Mouse (Mus musculus) 416B (cell line): ENCODE measurements around the gene Tmem147.
A peak's percentile ranks its signal among the peaks of the same experiment; 100 is the strongest.

Experiments
- DNase-seq: peaks from one replicate; pipeline ENCODE4 v3.0.0; 2011; ENCODE audit warnings: low read depth

Tmem147 gene

DNA sequence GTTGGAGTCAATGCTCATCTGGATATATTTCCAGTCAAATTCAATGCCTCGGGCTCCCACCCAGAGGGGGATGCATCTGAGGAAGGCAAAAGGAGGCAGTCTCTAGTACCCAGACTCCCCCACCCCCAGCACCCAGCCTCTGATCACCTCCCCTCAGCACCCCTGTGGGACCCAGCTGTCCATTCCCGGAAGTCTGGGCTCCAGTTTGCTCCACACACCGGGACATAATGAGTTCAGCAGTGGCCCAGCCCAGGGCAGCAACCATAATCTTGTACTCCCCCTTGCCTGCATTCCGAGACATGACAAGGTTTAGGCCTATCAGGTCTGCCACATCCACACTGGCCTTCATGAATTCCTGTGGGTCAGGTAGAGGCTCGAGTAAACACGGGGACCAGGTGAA is 1.1 kb downstream of the Tmem147 start:
- DNase-seq = no peak

DNA sequence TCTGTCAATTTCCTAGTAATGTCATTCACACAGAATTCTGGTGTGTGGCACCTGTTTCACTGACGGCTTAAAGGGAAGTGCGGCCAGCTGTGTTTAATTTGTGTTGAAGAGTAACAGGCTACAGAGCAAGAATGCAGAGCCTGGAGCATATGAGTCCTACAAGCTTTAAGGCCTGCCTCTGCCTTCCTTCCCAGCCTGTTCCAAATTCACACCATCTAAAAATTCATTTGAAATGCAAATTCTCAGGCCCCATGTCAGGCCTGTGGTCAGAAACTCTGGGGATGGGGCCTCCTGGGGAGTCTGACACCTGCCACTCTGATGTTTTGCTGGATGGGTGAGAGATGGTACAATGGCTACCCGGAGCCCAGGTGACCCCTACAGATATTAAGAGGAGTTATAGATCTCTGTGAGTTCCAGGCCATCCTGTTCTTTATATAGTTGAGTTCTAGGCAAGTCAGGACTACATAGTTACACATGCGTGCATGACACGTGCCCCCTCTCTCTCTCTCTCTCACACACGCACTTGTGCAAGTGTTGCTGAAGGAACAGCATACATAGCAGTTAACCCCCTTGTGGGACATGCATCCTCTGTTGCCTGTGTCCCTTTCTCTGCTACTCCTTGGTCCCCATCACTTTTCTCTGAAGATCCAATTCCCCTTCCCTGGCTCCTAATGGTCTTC is 5.9 kb downstream of the Tmem147 start:
- DNase-seq = no peak

DNA sequence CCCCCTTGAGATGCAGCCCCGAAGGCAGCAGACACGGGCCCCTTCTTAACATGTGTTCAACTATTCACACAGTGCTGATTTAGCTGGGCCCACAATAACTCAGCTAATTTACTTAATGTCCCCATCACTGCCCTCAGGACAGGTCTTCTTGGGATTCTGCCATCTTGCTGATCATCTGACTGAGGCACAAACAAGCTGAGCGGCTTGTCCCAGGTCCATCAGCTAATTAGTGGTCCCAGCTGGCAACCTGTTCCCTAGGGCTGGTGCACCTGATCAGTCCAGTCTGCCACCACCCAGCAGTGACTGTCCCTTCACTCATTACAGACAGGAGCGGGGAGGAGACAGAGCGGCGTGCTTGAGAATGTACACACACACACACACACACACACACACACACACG is 8.1 kb downstream of the Tmem147 start:
- DNase-seq = no peak

DNA sequence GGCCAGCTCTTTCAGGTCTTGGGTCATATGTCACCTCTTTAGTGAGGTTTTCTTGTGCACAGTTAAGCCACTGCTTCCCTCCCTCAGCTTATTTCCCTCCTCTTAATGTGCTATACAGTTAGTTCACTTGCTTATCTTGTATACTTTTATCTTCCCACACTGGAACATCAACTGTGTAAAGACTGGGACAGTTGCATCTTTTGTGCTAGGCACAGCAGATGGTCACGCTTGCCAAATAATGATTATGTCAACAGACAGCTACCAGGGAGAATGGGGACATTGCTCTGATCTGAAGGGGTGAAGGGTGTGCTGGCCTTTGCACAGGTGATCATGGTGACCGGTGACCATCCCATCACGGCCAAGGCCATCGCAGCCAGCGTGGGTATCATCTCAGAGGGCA is 9.7 kb downstream of the Tmem147 start:
- no peak for DNase-seq

DNA sequence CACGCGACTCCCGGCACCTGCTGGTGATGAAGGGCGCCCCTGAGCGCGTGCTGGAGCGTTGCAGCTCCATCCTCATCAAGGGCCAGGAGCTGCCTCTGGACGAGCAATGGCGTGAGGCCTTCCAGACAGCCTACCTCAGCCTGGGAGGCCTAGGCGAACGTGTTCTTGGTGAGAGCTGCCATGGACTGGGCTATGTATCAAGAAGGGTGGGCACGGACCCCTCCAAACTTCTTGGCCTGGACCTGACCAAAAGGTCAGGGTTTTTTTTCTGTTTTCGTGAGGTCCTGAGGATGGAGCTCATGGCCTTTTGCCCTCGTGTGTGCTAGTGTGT is 11.7 kb downstream of the Tmem147 start:
- no peak for DNase-seq

DNA sequence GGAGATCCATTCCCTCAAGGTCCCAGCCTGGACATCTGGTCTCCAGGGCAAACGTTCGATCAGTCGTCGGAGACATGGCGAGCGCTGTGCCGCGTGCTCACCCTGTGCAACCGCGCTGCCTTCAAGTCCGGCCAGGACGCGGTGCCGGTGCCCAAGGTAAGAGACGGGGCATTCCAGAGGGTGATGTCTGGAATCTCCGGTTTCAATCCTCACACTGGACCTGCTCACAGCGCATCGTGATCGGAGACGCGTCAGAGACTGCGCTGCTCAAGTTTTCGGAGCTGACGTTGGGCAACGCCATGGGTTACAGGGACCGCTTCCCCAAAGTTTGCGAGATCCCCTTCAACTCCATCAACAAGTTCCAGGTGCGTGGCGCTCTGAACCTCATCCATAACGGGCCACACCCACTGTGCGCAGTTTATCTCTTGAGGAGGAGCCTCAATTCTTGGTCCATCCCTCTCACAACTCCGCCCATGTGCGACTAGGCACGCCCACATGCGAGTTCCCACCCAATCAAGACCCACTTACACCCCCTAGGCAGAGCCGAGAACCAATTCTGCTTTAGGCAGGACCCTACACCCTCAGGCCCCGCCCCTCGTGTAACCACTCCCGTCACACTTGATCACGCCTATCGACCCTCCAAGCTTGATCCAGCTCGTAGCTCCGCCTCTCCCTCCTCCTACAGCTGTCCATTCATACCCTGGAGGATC is 12.2 kb downstream of the Tmem147 start:
- DNase-seq = no peak

DNA sequence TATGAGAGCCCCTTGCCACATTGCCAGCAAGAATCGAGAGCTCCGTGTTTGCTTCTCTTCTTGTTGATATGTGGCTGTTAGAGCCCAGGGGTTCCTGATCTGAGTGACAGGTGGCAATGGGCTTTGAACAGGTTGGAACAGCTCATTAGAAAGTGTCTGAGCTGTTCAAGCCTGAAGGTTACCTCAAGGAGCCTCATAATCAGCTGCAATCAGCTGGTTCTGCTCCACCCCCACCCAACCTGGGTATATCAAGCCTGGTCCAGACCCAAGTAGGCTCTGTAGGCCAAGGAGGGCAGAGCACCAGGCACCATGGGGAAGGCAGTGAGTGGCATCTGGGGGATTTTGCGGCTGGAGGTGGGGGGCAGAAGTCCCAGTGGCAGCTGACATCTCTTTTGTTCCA is 17.4 kb downstream of the Tmem147 start, which contains the start of gene Atp4a:
Gene Atp4a, plus strand, starts transcription at position 268 of the 400 bp plus-strand sequence.
- no peak for DNase-seq

DNA sequence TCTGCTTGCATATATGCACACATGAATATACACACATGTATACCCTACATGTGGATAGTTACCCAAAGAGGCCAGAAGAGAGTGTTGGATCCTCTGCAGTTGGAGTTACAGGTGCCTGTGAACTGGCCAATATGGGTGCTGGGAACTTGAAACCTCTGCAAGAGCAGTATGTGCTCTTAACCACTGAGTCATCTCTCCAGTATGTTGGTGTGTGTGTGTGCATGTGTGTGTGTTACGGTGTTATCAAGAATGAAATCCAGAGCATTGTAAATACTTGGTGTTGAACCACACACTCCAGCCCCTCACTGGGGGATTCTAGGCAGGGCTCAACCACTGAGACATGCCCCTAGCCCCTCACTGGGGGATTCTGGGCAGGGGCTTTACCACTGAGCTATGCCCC is 21.9 kb downstream of the Tmem147 start:
- peak; percentile 33 for DNase-seq

DNA sequence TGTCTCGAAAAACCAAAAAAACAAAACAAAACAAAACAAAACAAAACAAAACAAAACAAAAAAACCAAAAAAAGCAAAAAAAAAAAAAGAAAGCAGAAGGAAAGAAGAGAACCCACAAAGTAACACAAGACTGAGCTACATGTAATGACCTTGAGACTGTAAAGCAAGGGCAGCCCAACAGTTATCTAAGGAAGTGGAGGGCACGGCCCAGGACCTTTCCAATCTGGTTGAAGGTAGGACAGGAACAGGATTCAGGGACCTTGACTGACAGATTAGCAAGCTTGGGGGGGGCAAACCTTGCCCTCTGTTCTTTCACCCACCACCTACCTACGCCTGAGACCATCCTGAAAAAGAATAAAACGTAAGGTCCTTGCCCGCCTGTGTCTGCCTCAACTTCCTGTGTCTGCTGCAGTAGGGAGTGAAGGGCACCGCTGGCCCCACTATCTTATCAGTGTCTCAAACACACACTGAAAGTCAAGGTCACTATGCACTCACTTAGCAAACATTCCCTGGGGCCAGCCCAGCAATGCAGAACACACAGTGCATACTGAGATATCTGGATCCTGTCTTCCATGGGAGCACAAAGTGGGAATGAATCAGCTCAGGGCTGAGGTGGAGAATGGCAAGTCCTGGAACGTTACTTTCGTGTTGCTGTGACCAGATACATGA is 23.0 kb downstream of the Tmem147 start:
- DNase-seq = peak; percentile 62

DNA sequence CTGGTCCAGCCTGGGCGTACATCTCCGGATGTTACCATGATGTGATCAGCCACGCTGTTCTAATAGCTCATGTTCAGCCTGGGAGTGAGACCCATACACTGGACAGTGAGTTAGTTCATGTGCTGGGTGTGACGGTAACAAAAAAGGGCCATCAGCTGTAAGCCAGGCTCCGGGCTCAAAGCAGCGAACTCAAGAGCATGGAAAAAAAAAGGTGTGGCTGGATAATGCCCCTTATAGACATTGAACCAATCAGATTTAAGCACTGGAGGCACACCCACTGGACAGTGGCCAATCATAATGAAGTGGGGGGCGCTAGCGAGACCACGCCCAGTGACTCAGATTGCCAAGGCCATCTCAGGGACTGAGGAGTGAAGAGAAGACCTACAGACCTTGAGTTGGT is 30.8 kb downstream of the Tmem147 start, which contains the start of gene 2200002J24Rik:
Gene 2200002J24Rik, plus strand, starts transcription at position 338 of the 400 bp plus-strand sequence.
- peak; percentile 93 for DNase-seq

DNA sequence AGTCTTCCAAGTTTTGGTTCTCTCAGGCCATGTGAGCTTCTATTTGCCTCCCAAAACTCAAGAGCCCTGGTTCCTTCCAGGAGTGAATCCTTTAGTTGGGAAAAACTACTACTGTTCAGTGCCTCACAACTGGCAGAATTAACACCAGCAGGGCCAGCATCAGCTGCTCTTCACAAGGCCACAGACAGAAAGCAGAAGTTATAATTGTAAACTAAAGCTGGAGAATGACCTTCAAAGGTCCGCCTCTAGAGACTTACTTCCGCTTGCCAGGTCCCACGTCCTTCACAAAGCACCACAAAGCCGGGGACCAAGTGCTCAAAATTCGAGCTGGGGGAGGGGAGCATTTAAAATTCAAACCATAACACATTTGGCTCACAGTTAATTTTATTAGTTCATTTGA is 31.2 kb downstream of the Tmem147 start:
- DNase-seq = peak; percentile 81

DNA sequence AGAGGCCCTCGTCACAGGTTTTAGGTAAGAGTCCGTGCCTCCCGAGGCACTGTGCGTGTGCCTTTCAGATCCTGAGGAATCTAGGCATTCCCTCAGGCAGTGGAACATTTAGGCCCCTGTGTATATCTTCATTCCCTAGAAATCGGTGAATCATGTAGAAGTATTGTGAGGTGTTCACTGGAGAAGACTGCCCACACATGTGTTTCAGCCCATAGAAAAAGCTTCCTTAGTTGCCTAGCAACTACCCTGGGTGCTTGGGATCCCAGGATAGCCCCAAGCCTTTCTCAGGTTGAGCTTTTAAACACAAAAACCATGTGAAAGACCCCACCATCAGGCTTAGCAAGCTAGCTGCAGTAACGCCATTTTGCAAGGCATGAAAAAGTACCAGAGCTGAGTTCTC is 41.0 kb downstream of the Tmem147 start:
- no peak for DNase-seq

DNA sequence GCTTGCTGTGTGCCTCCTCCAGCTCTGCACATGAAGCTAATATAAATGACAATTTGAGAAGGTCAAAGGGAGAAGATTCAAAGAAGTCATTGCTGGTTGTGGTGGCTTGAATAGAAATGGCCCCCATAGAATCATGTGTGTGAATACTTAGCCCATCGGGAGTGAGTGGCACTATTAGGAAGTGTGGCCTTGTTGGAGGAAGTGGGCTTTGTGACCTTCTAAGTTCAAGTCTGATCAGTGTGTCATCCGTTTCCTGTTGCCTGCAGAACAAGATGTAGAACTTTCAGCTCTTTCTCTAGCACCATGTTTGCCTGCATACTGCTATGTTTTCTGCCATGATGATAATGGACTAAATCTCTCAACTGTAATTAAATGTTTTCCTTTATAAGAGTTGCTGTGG is 45.9 kb downstream of the Tmem147 start:
- DNase-seq = peak; percentile 62

DNA sequence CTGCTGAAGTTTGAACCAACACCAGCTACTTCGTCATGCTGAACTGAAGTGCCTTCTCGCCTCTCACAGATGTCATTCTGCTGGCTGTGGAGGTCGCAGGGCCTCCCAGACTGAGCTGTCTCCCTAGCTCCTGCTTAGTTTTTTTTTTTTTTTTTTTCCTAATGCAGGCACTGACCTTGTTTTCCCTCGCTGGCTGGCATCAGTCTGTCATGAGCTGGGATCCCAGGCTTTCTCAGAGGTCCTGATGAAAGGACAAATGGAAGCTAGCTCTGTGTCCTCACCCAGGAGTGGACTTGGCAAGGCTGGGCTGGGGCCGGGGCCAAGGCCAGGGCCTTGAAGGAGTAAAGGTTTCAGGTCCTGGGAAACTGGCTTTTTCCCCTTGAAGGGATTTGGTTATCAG is 47.4 kb downstream of the Tmem147 start:
- no peak for DNase-seq

DNA sequence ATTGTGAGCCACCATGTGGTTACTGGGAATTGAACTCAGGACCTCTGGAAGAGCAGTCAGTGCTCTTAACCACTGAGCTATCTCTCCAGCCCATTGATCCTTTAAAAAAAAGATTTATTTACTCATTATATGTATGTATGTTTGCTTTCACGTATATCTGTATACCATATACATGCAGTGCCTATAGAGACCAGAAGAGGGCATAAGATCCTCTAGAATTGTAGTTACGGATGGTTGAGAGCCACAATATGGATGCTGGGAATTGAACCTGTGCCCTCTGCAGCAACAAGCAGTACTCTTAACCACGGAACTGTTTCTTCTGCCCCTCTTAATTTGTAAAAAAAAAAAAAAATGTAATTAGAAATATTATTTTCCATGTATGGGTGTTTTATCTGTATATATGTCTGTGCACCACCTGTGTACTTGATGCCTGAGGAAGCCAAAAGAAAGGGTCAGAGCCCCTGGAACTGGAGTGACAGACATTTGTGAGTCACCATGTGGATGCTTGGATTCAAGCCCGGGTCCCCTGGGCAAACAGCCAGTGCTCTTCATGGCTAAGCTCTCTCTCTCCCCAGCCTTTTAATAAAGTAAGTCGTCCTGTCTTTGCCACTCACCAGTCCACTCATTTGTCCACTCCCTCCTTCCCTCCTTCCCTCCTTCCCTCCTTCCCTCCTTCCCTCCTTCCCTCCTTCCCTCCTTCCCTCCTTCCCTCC is 50.9 kb downstream of the Tmem147 start:
- peak; percentile 25 for DNase-seq
